Mouse (Mus musculus) adrenal gland, postnatal 25 days (tissue): ENCODE measurements around the gene Sipa1l3. TPM values are rescaled to one million over a fixed set of nuclear protein-coding genes. Genes with fewer than 3 reads are reported as not detected.

Experiments
- DNase-seq: peaks from one replicate; pipeline ENCODE4 v3.0.0; 2021; ENCODE audit warnings: mixed read lengths
- total RNA-seq: library from RNA; stranded (reverse); gene quantifications from 2 replicates; pipeline ENCODE4 v1.2.3, GENCODE M21; 2021

The Sipa1l3 gene
- total RNA-seq, 1 experiment from 2014 or later = 36.3 TPM

GRCm38 (mm10) chr7:29335276-29335675 lies 183.2 kb downstream of the Sipa1l3 start:
- DNase-seq = no peak

DNA sequence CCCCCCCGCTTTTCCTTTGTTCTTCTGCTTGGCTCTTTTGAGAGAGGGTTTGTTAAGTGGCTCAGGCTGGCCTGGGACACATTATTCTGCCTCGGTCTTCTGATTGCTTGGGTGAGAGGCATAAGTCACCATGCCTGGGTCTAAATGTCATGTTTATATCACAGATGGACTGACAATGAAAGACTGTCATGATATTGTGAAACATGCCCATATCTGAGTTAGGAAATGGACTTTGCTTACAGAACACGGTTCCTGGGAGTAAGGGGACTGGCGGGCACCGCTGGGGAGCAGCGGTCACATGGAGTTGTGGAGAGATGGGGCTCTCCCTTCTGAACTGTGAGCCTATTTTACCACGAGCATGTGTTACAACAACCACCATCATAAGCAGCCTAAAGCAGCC lies 184.3 kb downstream of the Sipa1l3 start:
- no peak for DNase-seq

GRCm38 (mm10) chr7:29328984-29329383 lies 189.5 kb downstream of the Sipa1l3 start:
- no peak for DNase-seq

- DNase-seq = no peak
Observed at GRCm38 (mm10) chr7:29327087-29327486, 191.4 kb downstream of the Sipa1l3 start.

DNA sequence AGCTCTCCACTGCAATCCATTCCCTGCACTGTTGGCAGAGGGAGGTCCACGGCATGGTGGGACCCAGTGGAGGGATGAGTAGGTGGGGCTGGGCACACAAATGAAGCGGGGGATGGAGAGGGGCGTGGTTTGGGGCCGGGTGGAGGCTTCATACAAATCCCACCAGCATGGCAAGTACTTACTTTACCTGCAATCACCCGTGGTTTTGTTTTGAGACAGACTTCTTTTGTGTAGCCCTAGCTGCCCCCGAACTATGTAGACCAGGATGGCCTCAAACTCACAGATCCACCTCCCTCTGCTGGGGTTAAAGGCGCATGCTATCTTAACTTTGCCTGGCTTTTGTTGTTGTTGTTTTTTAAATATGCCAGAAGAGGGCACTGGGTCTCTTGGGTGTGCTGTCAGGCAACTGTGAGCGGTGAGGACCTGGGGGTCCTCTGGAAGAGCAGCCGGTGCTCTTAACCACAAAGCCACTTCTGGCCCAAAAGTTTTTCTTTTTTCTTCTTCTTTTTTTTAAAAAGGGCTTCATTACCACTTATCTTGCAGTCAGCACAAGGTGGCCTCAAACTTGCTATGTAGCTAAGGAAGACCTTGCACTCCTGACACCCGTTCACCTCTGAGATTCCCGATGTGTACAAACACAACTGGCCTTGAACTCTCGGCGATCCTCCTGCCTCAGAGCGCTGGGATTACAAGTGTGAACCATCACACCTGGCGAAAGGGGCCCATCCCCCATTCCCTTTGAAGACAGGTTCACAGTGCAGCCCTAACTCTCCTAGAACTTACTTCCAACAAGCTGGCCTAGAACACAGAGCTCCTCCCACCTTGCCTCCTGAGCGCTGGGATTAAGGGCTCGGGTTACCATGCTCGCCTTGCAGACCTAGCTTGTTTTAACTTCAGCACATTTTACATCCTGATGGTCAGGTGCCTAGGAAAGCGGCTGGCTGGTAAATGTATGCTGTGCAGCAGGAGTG lies 198.8 kb downstream of the Sipa1l3 start:
- DNase-seq = no peak

- no peak for DNase-seq
Observed at GRCm38 (mm10) chr7:29318115-29318911, 200.1 kb downstream of the Sipa1l3 start.

DNA sequence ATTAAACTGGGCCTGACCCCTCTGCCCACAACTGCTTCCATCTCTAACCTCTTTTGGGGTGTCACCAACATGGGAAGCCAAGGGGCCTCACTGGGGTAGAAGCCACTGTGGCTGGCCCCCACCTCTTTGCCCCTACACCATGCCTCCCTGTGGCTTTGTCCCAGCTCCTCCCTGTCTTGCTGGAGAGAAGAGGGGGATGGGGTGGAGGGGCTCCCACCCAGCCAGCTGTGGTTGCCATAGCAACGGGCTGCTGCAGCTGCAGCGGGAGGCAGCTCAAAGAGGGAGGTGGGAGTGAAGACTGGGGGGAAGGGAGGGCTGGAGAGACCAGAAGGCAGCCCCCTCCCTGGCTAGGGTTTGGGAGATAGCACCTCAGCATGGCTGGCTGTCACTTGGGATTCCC lies 200.9 kb downstream of the Sipa1l3 start:
- no peak for DNase-seq

DNA sequence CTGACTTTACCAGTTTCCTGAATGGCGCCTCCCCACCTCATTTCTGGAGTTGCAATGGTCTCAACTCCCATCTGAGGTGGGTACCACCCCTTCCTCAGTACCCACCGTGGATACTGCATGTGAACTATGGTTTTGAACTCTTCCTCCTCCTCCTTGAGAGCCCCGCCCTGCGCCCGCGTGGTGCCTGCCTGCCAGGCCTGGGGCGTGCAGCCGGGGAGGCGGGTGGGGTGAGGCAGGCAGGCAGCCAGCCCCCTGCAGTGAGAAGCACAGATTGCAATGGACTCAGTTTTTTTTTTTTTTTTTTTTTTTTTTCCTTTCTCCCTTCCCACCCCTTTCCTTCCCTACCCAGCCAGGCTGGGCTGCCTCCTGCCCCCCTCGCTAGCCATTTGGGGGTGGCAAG lies 201.5 kb downstream of the Sipa1l3 start:
- no peak for DNase-seq

GRCm38 (mm10) chr7:29316137-29316734 lies 202.2 kb downstream of the Sipa1l3 start:
- DNase-seq = no peak

DNA sequence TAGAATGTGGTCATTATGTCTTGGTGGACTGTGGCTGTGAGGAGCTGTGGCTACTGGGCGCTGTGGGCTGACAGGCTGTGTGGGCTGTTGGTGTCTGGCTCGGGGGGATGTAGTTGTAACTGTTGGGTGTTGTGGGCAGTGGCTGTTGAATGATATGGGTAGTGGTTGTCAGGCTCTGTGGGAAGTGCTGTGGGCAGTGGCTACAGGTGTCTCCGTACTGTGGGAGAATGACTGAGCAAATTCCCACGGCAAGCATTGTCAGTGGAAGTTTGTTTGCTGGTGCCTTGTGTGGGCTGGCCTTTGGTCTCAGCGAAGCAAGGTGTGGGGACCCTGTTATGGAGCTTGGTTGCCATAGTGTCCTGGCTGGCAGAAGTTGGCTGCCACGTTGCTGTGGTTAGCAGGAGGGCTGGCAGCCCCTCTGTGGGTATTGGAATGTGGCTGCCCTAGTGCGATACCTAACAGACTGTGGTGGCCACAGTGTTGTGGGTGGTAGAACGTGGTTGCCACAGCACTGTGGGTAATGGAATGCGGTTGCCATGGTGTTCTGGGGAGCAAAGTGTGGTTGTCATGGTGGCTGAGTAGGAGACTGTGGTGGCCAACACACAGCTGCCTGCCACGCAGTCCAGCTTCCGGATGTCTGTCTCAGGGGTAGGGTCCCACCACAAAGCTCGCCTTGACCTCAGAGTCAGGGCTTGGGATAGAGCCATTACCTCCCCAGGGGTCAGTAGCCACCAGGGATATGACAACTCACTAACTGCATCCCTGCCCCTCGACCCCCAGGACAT lies 203.4 kb downstream of the Sipa1l3 start:
- no peak for DNase-seq

DNA sequence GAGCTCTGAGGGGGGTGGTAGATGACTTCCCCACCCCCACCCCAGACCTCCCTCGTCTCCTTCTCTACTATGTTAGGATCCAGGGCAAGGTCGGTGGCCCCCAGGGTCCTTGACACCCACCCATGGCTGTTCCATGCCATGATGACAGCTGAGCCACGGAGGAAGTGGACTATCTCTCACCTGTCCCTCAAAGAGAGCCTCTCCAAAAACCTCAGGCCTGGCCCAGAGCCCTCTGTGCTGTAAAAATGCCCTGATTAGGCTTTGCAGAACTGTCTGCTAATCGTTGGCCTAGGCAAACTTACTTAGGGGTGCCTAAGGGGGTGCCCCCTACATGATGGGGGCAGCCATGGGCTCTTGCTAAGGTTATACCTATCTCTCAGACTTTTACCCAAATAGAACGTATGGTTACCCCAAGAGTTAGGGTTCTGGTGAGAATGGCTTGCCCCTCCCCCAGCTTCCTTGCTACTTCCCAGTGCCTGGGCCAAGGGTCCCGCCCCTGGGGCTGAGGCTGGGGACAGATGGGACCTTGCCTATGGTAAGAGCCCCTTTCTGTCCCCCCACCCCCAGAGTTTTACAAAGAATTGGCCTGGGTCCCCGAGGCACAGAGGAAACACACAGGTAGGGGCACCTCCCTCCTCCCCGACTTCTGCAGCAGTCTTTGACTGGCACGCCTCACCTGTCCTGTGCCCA lies 204.7 kb downstream of the Sipa1l3 start:
- no peak for DNase-seq

GRCm38 (mm10) chr7:29313051-29313450 lies 205.4 kb downstream of the Sipa1l3 start:
- DNase-seq = no peak

- no peak for DNase-seq
Observed at GRCm38 (mm10) chr7:29309749-29310148, 208.7 kb downstream of the Sipa1l3 start.

GRCm38 (mm10) chr7:29309221-29309721 lies 209.2 kb downstream of the Sipa1l3 start:
- DNase-seq = peak; percentile 46

GRCm38 (mm10) chr7:29307350-29308104 lies 210.9 kb downstream of the Sipa1l3 start:
- peak; percentile 94 for DNase-seq

DNA sequence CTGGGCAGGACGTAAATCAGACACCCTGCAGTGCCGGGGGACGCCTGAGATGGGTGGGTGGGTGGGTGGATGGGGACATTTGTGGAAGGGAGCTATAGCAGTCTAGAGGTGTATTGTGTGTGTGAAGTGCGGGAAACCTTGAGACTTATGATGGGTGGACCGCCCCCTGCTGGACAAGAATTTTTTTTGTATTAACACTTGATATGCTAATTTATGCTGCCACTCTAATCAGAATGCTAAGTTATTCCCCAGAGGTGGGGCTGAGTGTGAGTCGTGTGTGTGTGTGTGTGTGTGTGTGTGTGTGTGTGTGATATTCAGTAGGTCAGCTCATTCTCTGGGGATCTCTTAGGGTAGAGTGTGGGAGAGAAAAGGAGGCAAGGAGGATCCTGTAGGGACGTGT lies 211.8 kb downstream of the Sipa1l3 start:
- DNase-seq = no peak

GRCm38 (mm10) chr7:29306108-29306507 lies 212.3 kb downstream of the Sipa1l3 start:
- no peak for DNase-seq

GRCm38 (mm10) chr7:29305263-29305988 lies 213.0 kb downstream of the Sipa1l3 start:
- no peak for DNase-seq

DNA sequence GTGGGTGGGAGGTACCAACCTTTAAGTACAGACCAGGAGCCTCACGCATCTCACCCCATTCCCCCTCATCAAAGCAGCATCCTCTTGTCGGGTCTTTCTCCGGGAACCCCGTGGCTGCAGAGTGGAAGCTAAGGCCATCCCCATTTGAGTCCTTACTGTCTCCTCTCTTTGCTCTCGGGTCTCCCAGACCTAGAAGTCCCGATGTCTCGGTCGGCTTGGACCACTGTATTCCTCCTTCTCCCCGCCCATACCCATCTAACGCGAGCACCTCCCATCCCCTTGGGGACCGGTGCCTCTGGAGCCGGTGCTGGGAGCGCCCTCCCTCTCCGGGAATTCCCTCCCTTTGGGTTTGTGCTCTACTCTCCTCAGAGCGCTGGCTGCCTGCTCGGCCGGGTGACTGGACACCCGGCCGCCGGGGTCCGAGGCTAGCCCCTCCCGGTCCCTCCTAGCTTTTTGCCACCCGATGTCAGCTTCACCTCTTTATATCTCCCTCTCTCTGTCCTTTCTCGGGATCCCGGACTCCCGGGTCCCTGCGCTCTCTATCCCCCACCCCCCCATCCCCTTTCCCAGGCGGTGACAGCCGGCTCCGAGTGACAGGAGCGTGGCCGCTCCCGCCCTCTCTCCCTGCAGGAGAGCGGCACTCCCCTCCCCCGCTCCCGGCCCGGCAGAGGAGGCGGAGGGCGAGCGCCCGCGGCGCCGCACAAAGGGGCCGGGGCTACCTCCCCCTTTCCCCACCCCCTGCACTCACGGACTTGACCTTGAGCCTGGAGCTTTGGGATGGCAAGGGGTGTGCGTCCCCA lies 213.8 kb downstream of the Sipa1l3 start:
- DNase-seq = no peak
